Mouse (Mus musculus) limb, embryonic 14.5 days (tissue): ENCODE results near the gene Lrp8. TPM values are rescaled to one million over a fixed set of nuclear protein-coding genes. Genes with fewer than 3 reads are reported as not detected.

Experiments
- ATAC-seq: fragments of 200-750 bp; cut with Nextera tagmentation; 2 replicates; pipeline ENCODE4 v1.8.0; 2017; ENCODE audit warnings: low read depth, moderate number of reproducible peaks, moderate TSS enrichment; ENCODE audit not compliant: low FRiP score
- DNase-seq: peaks from one replicate; pipeline ENCODE4 v3.0.0-alpha.2; 2015; ENCODE audit warnings: low spot score
- H3K27ac ChIP-seq: fragments of 300-500 bp; sonication (generic); replicated peaks from 2 replicates; pipeline ENCODE4 v1.5.1; 2014; ENCODE audit warnings: low read depth, mild to moderate bottlenecking, low read length, moderate library complexity, mixed read lengths
- H3K27me3 ChIP-seq: fragments of 300-500 bp; sonication (generic); 2 replicates; pipeline ENCODE4 v1.6.1; 2014; ENCODE audit warnings: low read length, mixed read lengths; ENCODE audit not compliant: control insufficient read depth, insufficient read depth
- H3K36me3 ChIP-seq: fragments of 300-500 bp; sonication (generic); 2 replicates; pipeline ENCODE4 v1.6.1; 2014; ENCODE audit warnings: mild to moderate bottlenecking, low read length, moderate library complexity, mixed read lengths; ENCODE audit not compliant: control insufficient read depth, insufficient read depth
- H3K4me1 ChIP-seq: fragments of 300-500 bp; sonication (generic); 2 replicates; pipeline ENCODE4 v1.6.1; 2014; ENCODE audit warnings: antibody characterized with exemption, low read length, mixed read lengths; ENCODE audit not compliant: control insufficient read depth, insufficient read depth
- H3K4me2 ChIP-seq: fragments of 300-500 bp; sonication (generic); replicated peaks from 2 replicates; pipeline ENCODE4 v1.6.1; 2014; ENCODE audit warnings: low read depth, mild to moderate bottlenecking, low read length, moderate library complexity; ENCODE audit not compliant: severe bottlenecking
- H3K4me3 ChIP-seq: fragments of 300-500 bp; sonication (generic); replicated peaks from 2 replicates; pipeline ENCODE4 v1.5.1; 2014; ENCODE audit warnings: low read length
- H3K9ac ChIP-seq: fragments of 300-500 bp; sonication (generic); 2 replicates; pipeline ENCODE4 v1.6.1; 2014; ENCODE audit warnings: mild to moderate bottlenecking, low read depth, low read length, moderate library complexity; ENCODE audit not compliant: severe bottlenecking
- H3K9me3 ChIP-seq: fragments of 300-500 bp; sonication (generic); 2 replicates; pipeline ENCODE4 v1.6.1; 2016; ENCODE audit warnings: low read length; ENCODE audit not compliant: control insufficient read depth
- POLR2A ChIP-seq: fragments of 200-500 bp; IDR thresholded peaks from 2 replicates; pipeline ENCODE4 v1.8.0; 2012; ENCODE audit warnings: inconsistent platforms, mild to moderate bottlenecking, moderate library complexity, borderline replicate concordance; ENCODE audit not compliant: insufficient read depth, insufficient read length; ENCODE audit errors: extremely low read depth
- WGBS: fragments of 180-500 bp; shearing (Covaris S2); extraction: QIAGEN DNeasy Blood & Tissue Kit; methylation state at CpG from one replicate; pipeline ENCODE4 v1.1.7; 2014; 5-methylcytosine and 5-hydroxymethylcytosine counted together
- polyA plus RNA-seq, 2 experiments: library from polyadenylated mRNA; depleted of rRNA in 1 of 2; stranded (reverse) in 1 of 2; unstranded in 1 of 2; fragments of >200 nt; fragmentation: Nextera tagmentation in 1 of 2; extraction: Ambion mirVana in 1 of 2; gene quantifications; 2 replicates each; pipeline versions ENCODE4 v1.2.1 to v1.2.3; 2012 to 2014

Gene Lrp8
- polyA plus RNA-seq, 2 experiments = 3.2 to 10.5 TPM

DNA sequence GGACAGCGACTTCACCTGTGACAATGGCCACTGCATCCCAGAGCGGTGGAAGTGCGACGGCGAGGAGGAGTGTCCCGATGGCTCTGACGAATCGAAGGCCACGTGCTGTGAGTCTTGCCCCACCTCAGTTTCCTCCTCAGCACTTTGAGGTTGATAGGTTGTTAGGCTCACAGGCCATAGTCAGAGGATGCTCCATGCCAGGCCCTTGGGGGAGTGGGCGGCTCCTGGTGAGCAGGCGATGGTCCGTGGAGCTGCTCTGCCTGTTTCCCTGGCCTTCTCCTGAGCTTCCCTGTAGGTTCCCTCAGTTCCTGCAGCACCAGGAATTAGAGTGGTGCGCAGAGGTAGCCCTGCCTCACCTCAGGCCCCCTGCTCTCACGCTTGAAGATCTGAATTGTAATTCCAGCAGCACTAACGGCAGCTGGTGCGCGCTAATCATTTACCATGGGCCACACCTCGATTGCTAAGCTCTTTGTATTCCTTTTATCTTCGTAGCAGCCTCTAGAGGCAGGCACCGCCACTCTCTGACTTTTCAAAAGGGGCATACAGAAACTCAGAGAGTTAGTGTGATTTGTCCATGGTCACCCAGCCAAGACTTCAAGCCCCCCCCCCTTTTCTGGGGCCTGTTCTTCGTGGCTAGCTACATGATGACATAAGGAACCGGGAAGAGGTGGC is 32.7 kb downstream of the Lrp8 start:
- H3K27ac ChIP-seq = no peak overlapping the region

DNA sequence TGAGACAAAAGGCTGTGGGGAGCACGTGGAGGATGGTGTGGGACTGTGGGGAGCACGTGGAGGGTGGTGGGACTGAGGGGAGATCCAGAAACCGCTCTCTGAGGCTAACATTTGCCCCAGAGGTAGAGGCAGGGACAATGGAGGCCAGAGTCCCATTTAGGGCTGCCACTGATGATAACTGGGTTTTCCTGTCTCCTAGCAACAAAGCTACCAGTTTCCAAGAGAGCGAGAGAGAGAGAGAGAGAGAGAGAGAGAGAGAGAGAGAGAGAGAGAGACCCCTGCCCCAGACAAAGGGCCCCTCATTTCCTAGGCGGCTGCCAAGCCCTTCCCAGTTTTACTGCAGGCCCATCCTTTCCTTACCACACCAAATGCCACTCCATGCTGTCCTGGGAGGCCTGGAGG is 33.4 kb downstream of the Lrp8 start:
- peaks cover 14% of the 10 kb centered on the region; the same call in 1 of the 2 replicates for H3K4me1 ChIP-seq
- no peak overlapping the region for H3K4me3 ChIP-seq
- H3K4me2 ChIP-seq = no peak overlapping the region
- H3K27me3 ChIP-seq = no peaks in the 10 kb centered on the region
- TF ChIP-seq POLR2A = no peak
- no peak for DNase-seq
- H3K36me3 ChIP-seq = no peaks in the 10 kb centered on the region
- no peak overlapping the region; the same call in 1 of the 2 replicates for H3K9ac ChIP-seq
- no peak overlapping the region for H3K27ac ChIP-seq
- 79% methylated on average over 4 of the region's 5 CpGs for WGBS
- no peaks in the 10 kb centered on the region for H3K9me3 ChIP-seq
- ATAC-seq = no peak

More for the DNA sequence above, 32.7 kb downstream of the Lrp8 start:
- no peak overlapping the region for H3K9ac ChIP-seq
- no peak overlapping the region for H3K4me3 ChIP-seq
- DNase-seq (no peak), ATAC-seq (no peak)
- H3K4me2 ChIP-seq = no peak overlapping the region
- no peaks in the 10 kb centered on the region for H3K27me3 ChIP-seq
- 68% methylated on average over 22 of the region's 22 CpGs for WGBS
- no peaks in the 10 kb centered on the region for H3K9me3 ChIP-seq
- TF ChIP-seq POLR2A = no peak
- H3K4me1 ChIP-seq = peaks cover 14% of the 10 kb centered on the region; the same call in 1 of the 2 replicates
- no peaks in the 10 kb centered on the region for H3K36me3 ChIP-seq

DNA sequence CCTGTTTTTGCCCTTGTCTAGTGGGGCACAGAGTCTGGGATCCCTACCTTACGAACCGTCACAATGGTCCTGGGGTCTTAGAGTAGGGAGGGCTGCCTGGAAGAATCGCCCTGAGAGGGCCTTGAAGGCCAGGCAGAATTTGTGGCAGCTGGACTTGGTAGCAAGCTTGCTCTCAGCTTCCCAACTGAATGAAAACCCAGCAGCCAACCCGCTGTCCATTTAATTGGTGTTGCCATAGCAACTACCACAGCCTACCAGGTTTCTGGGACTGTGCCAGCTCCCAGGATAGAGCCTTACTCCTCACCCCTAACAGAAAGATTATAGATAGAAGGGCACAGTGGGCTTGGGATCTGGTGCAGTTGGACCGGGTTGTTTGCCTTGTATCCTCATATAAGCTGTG is 34.7 kb downstream of the Lrp8 start:
- WGBS = 62% methylated on average over 5 of the region's 5 CpGs
- Histone ChIP-seq H3K9ac (no peak overlapping the region), H3K27me3 (no peaks in the 10 kb centered on the region), H3K9me3 (no peaks in the 10 kb centered on the region), H3K4me1 (peaks cover 14% of the 10 kb centered on the region; the same call in 1 of the 2 replicates), H3K36me3 (no peaks in the 10 kb centered on the region), H3K4me3 (no peak overlapping the region), H3K4me2 (no peak overlapping the region), H3K27ac (no peak overlapping the region)
- no peak for TF ChIP-seq POLR2A
- ATAC-seq (peak; percentile 30; the same call in 1 of the 2 replicates), DNase-seq (peak; percentile 74)

DNA sequence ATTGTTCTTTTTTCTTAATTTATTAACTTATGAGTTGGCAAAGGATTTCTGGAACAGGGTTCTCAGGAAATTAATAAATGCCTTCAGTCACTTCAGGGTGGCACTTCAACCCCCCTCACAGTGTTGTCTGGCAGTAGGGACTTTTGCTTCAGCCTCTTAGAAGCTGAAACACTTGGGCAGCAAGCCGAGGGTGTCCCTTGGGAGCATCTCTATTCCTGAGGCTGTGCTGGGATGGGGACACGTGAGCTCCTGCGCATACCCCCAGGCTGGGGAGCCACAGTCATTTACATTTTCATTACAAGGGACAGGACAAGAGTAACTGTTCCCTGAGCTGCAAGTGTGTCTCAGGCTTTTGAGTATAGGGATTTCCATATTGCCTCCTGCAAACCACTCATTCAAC is 35.8 kb downstream of the Lrp8 start:
- ATAC-seq (no peak), DNase-seq (no peak)
- Histone ChIP-seq H3K9ac (no peak overlapping the region), H3K4me1 (peaks cover 14% of the 10 kb centered on the region; the same call in 1 of the 2 replicates), H3K4me3 (no peak overlapping the region), H3K27me3 (no peaks in the 10 kb centered on the region), H3K27ac (no peak overlapping the region), H3K36me3 (no peaks in the 10 kb centered on the region), H3K9me3 (no peaks in the 10 kb centered on the region), H3K4me2 (no peak overlapping the region)
- no peak for TF ChIP-seq POLR2A
- 88% methylated on average over 3 of the region's 3 CpGs for WGBS

DNA sequence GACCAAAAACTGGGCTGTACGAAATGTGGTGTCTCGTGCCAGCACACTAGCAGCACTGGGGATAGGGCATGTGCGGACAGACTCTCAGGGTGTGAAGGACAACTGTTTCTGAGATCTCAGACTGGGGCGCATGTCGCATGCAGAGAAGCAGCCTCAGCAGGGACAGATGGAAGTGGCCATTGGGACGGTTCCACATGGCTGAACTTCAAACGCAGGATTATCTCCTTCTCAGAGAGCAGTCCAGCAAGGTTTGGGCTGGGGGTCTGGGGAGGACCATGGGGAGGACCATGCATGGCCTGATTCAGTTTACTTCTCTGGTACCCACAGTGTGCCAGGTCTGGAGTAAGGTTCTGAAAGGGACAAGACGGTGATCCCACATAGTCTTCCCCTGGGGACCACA is 41.6 kb downstream of the Lrp8 start:
- no peaks in the 10 kb centered on the region for H3K9me3 ChIP-seq
- 92% methylated on average over 8 of the region's 8 CpGs for WGBS
- H3K27me3 ChIP-seq = peaks cover 13% of the 10 kb centered on the region; the same call in 1 of the 2 replicates
- no peak overlapping the region for H3K27ac ChIP-seq
- no peak for DNase-seq
- no peak overlapping the region for H3K9ac ChIP-seq
- H3K4me1 ChIP-seq = no peaks in the 10 kb centered on the region
- TF ChIP-seq POLR2A = no peak
- no peak overlapping the region for H3K4me2 ChIP-seq
- H3K4me3 ChIP-seq = no peak overlapping the region
- H3K36me3 ChIP-seq = no peaks in the 10 kb centered on the region
- no peak for ATAC-seq
